Mouse (Mus musculus) ES-E14 (cell line): Measurements from ENCODE around the gene Dhdh.

Experiments used
- CHD2 ChIP-seq: IDR thresholded peaks from 2 replicates; pipeline ENCODE4 v1.6.1; 2014; ENCODE audit warnings: mild to moderate bottlenecking, low read depth, low read length, inconsistent platforms
- HCFC1 ChIP-seq: IDR thresholded peaks from 2 replicates; pipeline ENCODE4 v1.6.1; 2012; ENCODE audit warnings: low read length, inconsistent platforms, borderline replicate concordance; ENCODE audit not compliant: insufficient read depth
- MAFK ChIP-seq: IDR thresholded peaks from 2 replicates; pipeline ENCODE4 v1.6.1; 2014; ENCODE audit warnings: mild to moderate bottlenecking, low read depth, low read length, inconsistent platforms; ENCODE audit not compliant: insufficient read depth
- ZC3H11A ChIP-seq: IDR thresholded peaks from 2 replicates; pipeline ENCODE4 v1.6.1; 2012; ENCODE audit warnings: low read depth, mild to moderate bottlenecking, inconsistent platforms, low read length, borderline replicate concordance
- ZNF384 ChIP-seq: IDR thresholded peaks from 2 replicates; pipeline ENCODE4 v1.6.1; 2012; ENCODE audit warnings: low read depth, low read length, inconsistent platforms

GRCm38 (mm10) chr7:45465112-45465511, 23.5 kb downstream of the Dhdh start:
- TF ChIP-seq ZC3H11A (no peak), ZNF384 (no peak), MAFK (no peak), CHD2 (no peak), HCFC1 (no peak)
